In the genomic region with DNA sequence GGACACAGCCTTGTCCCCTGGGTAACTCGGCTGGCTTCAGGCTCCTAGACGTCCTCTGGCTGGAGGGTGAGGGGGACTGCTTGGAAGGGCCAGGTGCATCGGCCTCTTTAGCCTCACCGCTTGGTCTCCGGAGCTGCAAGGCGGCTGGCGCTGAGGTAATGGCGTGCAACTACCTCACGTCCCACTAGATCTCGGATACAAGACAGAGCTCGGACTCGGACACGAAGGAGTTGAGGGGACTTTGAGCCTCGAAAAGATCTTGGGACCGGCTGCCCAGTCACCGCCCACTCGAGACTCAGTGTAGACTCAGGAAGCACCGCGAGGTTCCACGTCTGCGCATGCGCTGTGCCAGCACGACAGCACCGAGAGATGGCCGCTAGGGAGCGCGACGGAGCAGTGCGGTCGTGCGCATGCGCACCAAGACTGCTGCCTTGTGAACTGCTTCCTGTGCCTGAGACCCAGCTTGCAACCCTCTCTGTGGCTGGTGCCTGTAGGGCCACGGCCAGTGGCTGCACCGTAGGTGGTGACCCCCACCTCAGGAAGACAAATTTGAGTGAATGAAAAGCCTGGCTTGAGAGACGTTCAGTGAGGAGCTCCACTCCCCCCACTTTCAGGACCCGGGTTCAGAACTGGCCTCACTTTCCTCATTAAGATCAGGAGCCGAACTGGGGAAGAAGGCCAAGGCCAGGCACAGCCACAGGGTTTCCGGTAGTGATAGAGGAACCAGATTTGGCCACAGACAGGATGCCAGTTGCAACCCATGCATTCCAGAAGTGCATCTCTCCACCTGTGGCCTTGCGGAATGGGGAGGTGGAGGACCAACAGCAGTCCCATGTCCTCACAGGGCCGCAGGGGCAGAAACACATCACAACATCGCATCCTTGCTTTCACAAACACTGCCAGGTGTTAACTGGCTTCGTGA, we compare ENCODE assay signal across 8 mouse cellular contexts. TPM values are rescaled to one million over a fixed set of nuclear protein-coding genes. Genes with fewer than 3 reads are reported as not detected.
DNase-seq lines count a peak whose midpoint lies in the region; ATAC-seq and TF ChIP-seq lines count a peak whose summit lies in the region.

No protein-coding gene starts in this region.

- peak; percentile 28; the same call in 1 of the 2 replicates for TF ChIP-seq POLR2A in brain, embryonic 14.5 days (IDR thresholded peaks at IDR 0.05; ENCODE audit: borderline replicate concordance, extremely low read depth, insufficient read depth, insufficient read length, poor library complexity, severe bottlenecking)

- TF ChIP-seq CTCF in brain, embryonic 14.5 days (IDR thresholded peaks at IDR 0.05; ENCODE audit: borderline replicate concordance, extremely low read depth, insufficient read depth, insufficient read length), result peak; percentile 99

- ATAC-seq in erythroblast, adult 5-6 weeks (replicated peaks; ENCODE audit: low FRiP score, poor library complexity, severe bottlenecking), result peak; percentile 96
- ATAC-seq in limb, embryonic 13.5 days (ENCODE audit: low FRiP score, low read depth), result peak; percentile 92
- ATAC-seq in midbrain, embryonic 15.5 days (replicated peaks), result peak; percentile 90

- H3K36me3 ChIP-seq in limb, embryonic 13.5 days, result no peaks in the 10 kb centered on the region; the same call in 1 of the 2 replicates
- H3K36me3 ChIP-seq in midbrain, embryonic 15.5 days (replicated peaks), result no peaks in the 10 kb centered on the region

- WGBS in limb, embryonic 13.5 days, result 16% methylated on average over 42 of the region's 42 CpGs
- 16% methylated on average over 42 of the region's 42 CpGs for WGBS in midbrain, embryonic 15.5 days

- H3K4me2 ChIP-seq in limb, embryonic 13.5 days (replicated peaks), result peak overlapping the region; percentile 82
- peak overlapping the region; percentile 90 for H3K4me2 ChIP-seq in midbrain, embryonic 15.5 days

- H3K4me3 ChIP-seq in limb, embryonic 13.5 days, result peak overlapping the region; percentile 58
- H3K4me3 ChIP-seq in midbrain, embryonic 15.5 days, result peak overlapping the region; percentile 66

- H3K4me1 ChIP-seq in limb, embryonic 13.5 days, result peaks cover 7% of the 10 kb centered on the region
- peaks cover 9% of the 10 kb centered on the region for H3K4me1 ChIP-seq in midbrain, embryonic 15.5 days

- H3K27me3 ChIP-seq in limb, embryonic 13.5 days, result no peaks in the 10 kb centered on the region
- H3K27me3 ChIP-seq in midbrain, embryonic 15.5 days (replicated peaks), result no peaks in the 10 kb centered on the region

- H3K9me3 ChIP-seq in limb, embryonic 13.5 days, result no peaks in the 10 kb centered on the region
- no peaks in the 10 kb centered on the region for H3K9me3 ChIP-seq in midbrain, embryonic 15.5 days

- DNase-seq in A20 (ENCODE audit: low read depth, low spot score), result peak; percentile 97
- peak; percentile 96 for DNase-seq in brain, embryonic 14.5 days (ENCODE audit: low read depth)
- DNase-seq in heart, adult 9 months (ENCODE audit: low spot score in 2 of 2), result peak; percentile 94 to 97
- peak; percentile 98 for DNase-seq in kidney, adult 9 months
- peak; percentile 95 to 97 for DNase-seq in spleen, adult 18-20 months

- H3K27ac ChIP-seq in limb, embryonic 13.5 days, result peak overlapping the region; percentile 34; the same call in 1 of the 2 replicates
- peak overlapping the region; percentile 55; the same call in 1 of the 2 replicates for H3K27ac ChIP-seq in midbrain, embryonic 15.5 days

- peak overlapping the region; percentile 78 for H3K9ac ChIP-seq in limb, embryonic 13.5 days
- H3K9ac ChIP-seq in midbrain, embryonic 15.5 days, result peak overlapping the region; percentile 72

RNA-seq across cellular contexts. Expression of a gene that starts 54.8 kb away (rescaled TPM):
- 6.0 and 8.6 TPM in 2 replicates for polyA plus RNA-seq in brain, embryonic 14.5 days (2012; rRNA removed)
- total RNA-seq in erythroblast, adult 5-6 weeks (2015; ENCODE audit: low replicate concordance), result 0.19 and 1.5 TPM in 2 replicates
- 1.2 and 3.1 TPM in 2 replicates for total RNA-seq in erythroblast, adult 5-6 weeks (2017; ENCODE audit: low replicate concordance)
- polyA plus RNA-seq in limb, embryonic 13.5 days (2015; fragmentation: Nextera tagmentation; extraction: Ambion mirVana), result 1.3 and 1.5 TPM in 2 replicates
- 4.2 and 4.6 TPM in 2 replicates for polyA plus RNA-seq in midbrain, embryonic 15.5 days (2015; fragmentation: Nextera tagmentation; extraction: Ambion mirVana)

Comparison
In these comparisons a context has a peak if more than half of its experiments do, and no peak if none do; other contexts are left out.
1. Peak in every context shown above with its lines: DNase-seq, ATAC-seq, H3K4me3 ChIP-seq and H3K27ac ChIP-seq.